Mouse (Mus musculus) MEL (cell line): ENCODE data around the gene Plxna4. TPM values are rescaled to one million over a fixed set of nuclear protein-coding genes. Genes with fewer than 3 reads are reported as not detected.

ENCODE experiments used
- DNase-seq: peaks from one replicate; pipeline ENCODE4 v3.0.0; 2011; ENCODE audit warnings: low read depth, low spot score
- H3K27ac ChIP-seq: 2 replicates; pipeline ENCODE4 v1.5.1; 2012; ENCODE audit warnings: low read depth, mild to moderate bottlenecking, control low read depth, low read length, moderate library complexity; ENCODE audit not compliant: control insufficient read depth
- H3K27me3 ChIP-seq, 2 experiments: fragments of 150-350 bp in 1 of 2; sonication (generic) in 1 of 2; 2 replicates each; pipeline ENCODE4 v1.6.1; 2012; ENCODE audit warnings: low read length in 2 of 2, mild to moderate bottlenecking in 2 of 2, improper control_type of control experiment in 1 of 2, moderate library complexity in 1 of 2; ENCODE audit not compliant: insufficient read depth in 2 of 2, control insufficient read depth in 1 of 2
- H3K36me3 ChIP-seq, 2 experiments: 2 replicates each; pipeline ENCODE4 v1.6.1; 2012 to 2014; ENCODE audit warnings: low read length in 2 of 2, improper control_type of control experiment in 1 of 2, inconsistent platforms in 1 of 2, mild to moderate bottlenecking in 1 of 2; ENCODE audit not compliant: insufficient read depth in 2 of 2, control insufficient read depth in 1 of 2
- H3K4me1 ChIP-seq, 2 experiments: fragments of 150-350 bp in 1 of 2; sonication (generic) in 1 of 2; 2 replicates each; pipeline ENCODE4 v1.6.1; 2012; ENCODE audit warnings: low read length in 2 of 2, improper control_type of control experiment in 1 of 2, mild to moderate bottlenecking in 1 of 2; ENCODE audit not compliant: insufficient read depth in 2 of 2, control insufficient read depth in 1 of 2
- H3K4me3 ChIP-seq, 2 experiments: fragments of 150-350 bp in 1 of 2; sonication (generic) in 1 of 2; 2 replicates each; pipeline ENCODE4 v1.5.1; 2012; ENCODE audit warnings: low read depth in 2 of 2, low read length in 2 of 2, mild to moderate bottlenecking in 2 of 2, moderate library complexity in 2 of 2, control low read depth in 1 of 2, improper control_type of control experiment in 1 of 2; ENCODE audit not compliant: control insufficient read depth in 1 of 2, insufficient read depth in 1 of 2
- H3K79me2 ChIP-seq: 2 replicates; pipeline ENCODE4 v1.6.1; 2012; ENCODE audit warnings: mild to moderate bottlenecking, low read length, moderate library complexity; ENCODE audit not compliant: control insufficient read depth, poor library complexity, insufficient read depth
- H3K9ac ChIP-seq: 2 replicates; pipeline ENCODE4 v1.6.1; 2012; ENCODE audit warnings: low read depth, mild to moderate bottlenecking, control low read depth, low read length, moderate library complexity; ENCODE audit not compliant: control insufficient read depth, poor library complexity, severe bottlenecking
- H3K9me3 ChIP-seq: fragments of 150-350 bp; sonication (generic); replicated peaks from 2 replicates; pipeline ENCODE4 v1.6.1; 2012; ENCODE audit warnings: mild to moderate bottlenecking, low read length, improper control_type of control experiment, moderate library complexity; ENCODE audit not compliant: insufficient read depth
- EP300 ChIP-seq, 2 experiments: IDR thresholded peaks; 2 replicates each; pipeline ENCODE4 v1.6.1; 2011; ENCODE audit warnings: improper control_type of control experiment in 2 of 2, low read length in 2 of 2, low read depth in 1 of 2, mild to moderate bottlenecking in 1 of 2
- ETS1 ChIP-seq: IDR thresholded peaks from 2 replicates; pipeline ENCODE4 v1.6.1; 2012; ENCODE audit warnings: low read depth, mild to moderate bottlenecking, inconsistent platforms, low read length, improper control_type of control experiment, moderate library complexity
- JUND ChIP-seq: IDR thresholded peaks from 2 replicates; pipeline ENCODE4 v1.6.1; 2011; ENCODE audit warnings: low read depth, mild to moderate bottlenecking, improper control_type of control experiment, low read length
- KAT2A ChIP-seq: conservative IDR thresholded peaks from 2 replicates; pipeline ENCODE4 v1.6.1; 2012; ENCODE audit warnings: low read depth, low read length, improper control_type of control experiment, inconsistent platforms
- MAFK ChIP-seq: IDR thresholded peaks from 2 replicates; pipeline ENCODE4 v1.6.1; 2011; ENCODE audit warnings: low read depth, mild to moderate bottlenecking, low read length, improper control_type of control experiment, borderline replicate concordance
- MAX ChIP-seq: IDR thresholded peaks from 2 replicates; pipeline ENCODE4 v1.6.1; 2011; ENCODE audit warnings: low read length, improper control_type of control experiment
- MAZ ChIP-seq: IDR thresholded peaks from 2 replicates; pipeline ENCODE4 v1.6.1; 2012; ENCODE audit warnings: low read depth, mild to moderate bottlenecking, inconsistent platforms, low read length, improper control_type of control experiment
- MYB ChIP-seq: IDR thresholded peaks from 2 replicates; pipeline ENCODE4 v1.6.1; 2011; ENCODE audit warnings: mild to moderate bottlenecking, low read depth, low read length, improper control_type of control experiment
- NRF1 ChIP-seq: IDR thresholded peaks from 2 replicates; pipeline ENCODE4 v1.6.1; 2014; ENCODE audit warnings: low read depth, mild to moderate bottlenecking, inconsistent platforms, low read length, improper control_type of control experiment, moderate library complexity; ENCODE audit not compliant: poor library complexity, insufficient read depth, severe bottlenecking
- POLR2A ChIP-seq, 2 experiments: IDR thresholded peaks; 2 replicates each; pipeline ENCODE4 v1.6.1; 2011 to 2012; ENCODE audit warnings: low read length in 2 of 2, mild to moderate bottlenecking in 2 of 2, control low read depth in 1 of 2, improper control_type of control experiment in 1 of 2, low read depth in 1 of 2, moderate library complexity in 1 of 2; ENCODE audit not compliant: control insufficient read depth in 1 of 2, insufficient read depth in 1 of 2, poor library complexity in 1 of 2
- POLR2AphosphoS5 ChIP-seq: IDR thresholded peaks from 2 replicates; pipeline ENCODE4 v1.6.1; 2012; ENCODE audit warnings: low read depth, borderline replicate concordance, mild to moderate bottlenecking, inconsistent platforms, low read length, moderate library complexity, mixed read lengths
- SMC3 ChIP-seq: IDR thresholded peaks from 2 replicates; pipeline ENCODE4 v1.6.1; 2011; ENCODE audit warnings: low read depth, low read length, improper control_type of control experiment
- TAL1 ChIP-seq: IDR thresholded peaks from 2 replicates; pipeline ENCODE4 v1.6.1; 2012; ENCODE audit warnings: mild to moderate bottlenecking, inconsistent platforms, low read length, moderate library complexity, mixed read lengths
- TBP ChIP-seq: IDR thresholded peaks from 2 replicates; pipeline ENCODE4 v1.8.0; 2011; ENCODE audit warnings: low read depth, low read length, improper control_type of control experiment
- TCF12 ChIP-seq: IDR thresholded peaks from 2 replicates; pipeline ENCODE4 v1.6.1; 2014; ENCODE audit warnings: low read depth, mild to moderate bottlenecking, inconsistent platforms, low read length, improper control_type of control experiment, moderate library complexity
- USF1 ChIP-seq: IDR thresholded peaks from 2 replicates; pipeline ENCODE4 v1.6.1; 2014; ENCODE audit warnings: low read depth, mild to moderate bottlenecking, inconsistent platforms, low read length, improper control_type of control experiment, moderate library complexity
- USF2 ChIP-seq, 2 experiments: IDR thresholded peaks; 2 replicates each; pipeline ENCODE4 v1.6.1; 2011 to 2012; ENCODE audit warnings: improper control_type of control experiment in 2 of 2, low read length in 2 of 2, borderline replicate concordance in 1 of 2, inconsistent platforms in 1 of 2, low read depth in 1 of 2, mild to moderate bottlenecking in 1 of 2; ENCODE audit not compliant: insufficient read depth in 1 of 2
- ZMIZ1 ChIP-seq: IDR thresholded peaks from 2 replicates; pipeline ENCODE4 v1.6.1; 2012; ENCODE audit warnings: low read depth, mild to moderate bottlenecking, inconsistent platforms, low read length, improper control_type of control experiment, moderate library complexity
- ZNF384 ChIP-seq: IDR thresholded peaks from 2 replicates; pipeline ENCODE4 v1.6.1; 2012; ENCODE audit warnings: low read depth, mild to moderate bottlenecking, inconsistent platforms, low read length, improper control_type of control experiment
- polyA plus RNA-seq, 2 experiments: library from polyadenylated mRNA; stranded (reverse) in 1 of 2; unstranded in 1 of 2; fragments of >175 nt in 1 of 2; fragments of >200 nt in 1 of 2; gene quantifications; 2 replicates each; pipeline versions ENCODE4 v1.2.1 to v1.2.4; 2012; ENCODE audit warnings: low replicate concordance in 2 of 2, low read depth in 1 of 2; ENCODE audit not compliant: insufficient read length in 2 of 2, insufficient read depth in 1 of 2, missing spikeins in 1 of 2
- total RNA-seq: library from RNA; depleted of rRNA; stranded (reverse); fragments of 300-350 nt; gene quantifications from 2 replicates; pipeline ENCODE4 v1.2.3, GENCODE M21; 2012

The Plxna4 gene
- total and polyA plus RNA-seq, 3 experiments: 0.01 TPM; not detected in 2

GRCm38 (mm10) chr6:32398261-32398660, 189.7 kb downstream of the Plxna4 start:
- Histone ChIP-seq H3K36me3 (no peaks in the 10 kb centered on the region), H3K4me1 (no peaks in the 10 kb centered on the region), H3K27ac (no peak overlapping the region), H3K79me2 (no peaks in the 10 kb centered on the region)
- TF ChIP-seq MAZ (no peak), MYB (no peak), NRF1 (no peak), MAFK (no peak), MAX (no peak), USF1 (no peak), SMC3 (no peak), ETS1 (no peak), POLR2A (IDR thresholded peaks at IDR 0.05; ENCODE audit: control insufficient read depth in 1 of 2, insufficient read depth in 1 of 2, low read depth in 1 of 2, low read length in 2 of 2, poor library complexity in 1 of 2) (no peak), EP300 (IDR thresholded peaks at IDR 0.05; ENCODE audit: low read depth in 1 of 2, low read length in 2 of 2) (no peak), POLR2AphosphoS5 (no peak), TCF12 (no peak), TAL1 (no peak), USF2 (IDR thresholded peaks at IDR 0.05; ENCODE audit: borderline replicate concordance in 1 of 2, insufficient read depth in 1 of 2, low read depth in 1 of 2, low read length in 2 of 2) (no peak), KAT2A (no peak)
- TF ChIP-seq, all 39 proteins: peak for 0
- Histone ChIP-seq H3K4me3 (no peak overlapping the region), H3K9me3 (no peaks in the 10 kb centered on the region), H3K27me3 (no peaks in the 10 kb centered on the region), H3K9ac (no peak overlapping the region)
- no peak for DNase-seq

DNA sequence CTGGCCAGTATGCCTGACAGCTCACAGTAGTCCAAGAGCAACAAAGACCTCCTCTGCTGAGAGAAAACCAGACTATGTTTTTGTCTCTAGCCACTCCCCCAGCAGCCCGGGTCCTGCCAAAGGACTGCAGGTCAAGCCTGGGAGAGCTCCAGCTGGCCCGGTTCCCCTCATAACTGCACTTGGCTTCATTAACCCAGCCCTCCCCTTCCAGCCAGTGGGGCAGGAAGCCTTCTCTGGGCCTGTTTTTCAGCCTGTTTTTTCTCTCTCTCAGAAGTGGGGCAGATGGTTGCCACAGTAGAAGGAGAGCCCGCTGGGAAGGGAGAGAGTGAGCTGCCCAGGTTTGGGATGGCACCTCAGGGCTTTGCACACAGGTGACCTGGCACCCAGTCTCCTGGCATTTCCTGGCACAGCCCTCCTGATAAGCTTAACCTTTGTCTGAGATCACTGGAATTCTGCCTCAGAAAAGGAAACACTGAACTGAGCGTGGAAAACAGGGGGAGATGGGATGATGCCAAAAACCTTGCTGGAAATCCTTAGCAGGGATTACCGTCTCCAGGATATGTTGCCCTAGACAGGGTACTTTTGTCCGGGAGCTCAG, 190.8 kb downstream of the Plxna4 start:
- H3K27ac ChIP-seq: no peak overlapping the region

More for the DNA sequence above, 190.8 kb downstream of the Plxna4 start:
- no peak for DNase-seq
- no peaks in the 10 kb centered on the region for H3K4me1 ChIP-seq
- H3K4me3 ChIP-seq: no peak overlapping the region
- no peaks in the 10 kb centered on the region for H3K27me3 ChIP-seq
- no peak overlapping the region for H3K9ac ChIP-seq
- H3K36me3 ChIP-seq: no peaks in the 10 kb centered on the region
- TF ChIP-seq JUND (no peak), ZMIZ1 (no peak), ZNF384 (no peak), TBP (no peak)
- no peaks in the 10 kb centered on the region for H3K79me2 ChIP-seq
- no peaks in the 10 kb centered on the region for H3K9me3 ChIP-seq
